ENCODE assay signal across 8 mouse cellular contexts in the genomic region with DNA sequence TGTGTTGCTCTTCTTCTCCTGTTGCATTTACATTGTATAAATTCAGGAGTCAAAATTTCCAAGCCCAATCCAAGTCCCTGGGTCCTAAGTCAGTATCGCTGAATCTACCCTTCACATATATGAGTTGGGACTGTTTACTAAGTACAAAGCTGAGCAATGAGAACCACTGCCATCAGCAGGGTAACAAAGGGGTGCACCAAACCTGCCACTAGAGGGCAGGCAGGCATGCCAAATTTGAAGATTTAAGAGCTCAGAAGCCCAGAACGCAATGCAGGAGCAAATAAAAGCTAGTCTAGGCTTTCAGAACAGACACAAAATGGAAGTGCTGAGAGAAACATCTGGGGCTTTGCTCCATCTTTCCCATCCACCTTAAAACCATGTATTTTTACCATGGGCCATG.
DNase-seq lines count a peak whose midpoint lies in the region; ATAC-seq and TF ChIP-seq lines count a peak whose summit lies in the region.

No protein-coding gene starts in this region.

- no peak for TF ChIP-seq POLR2A in ES-Bruce4 (IDR thresholded peaks at IDR 0.05; ENCODE audit: insufficient read depth, low read length)

- peak; percentile 33 for DNase-seq in hindbrain, embryonic 10.5 days (ENCODE audit: low spot score)
- DNase-seq in c-Kit-positive CD71-positive TER-119-negative erythroid progenitor cells, embryonic 14.5 days (ENCODE audit: low read depth): peak; percentile 30
- peak; percentile 76 for DNase-seq in forebrain, postnatal 0 days
- peak; percentile 50 for DNase-seq in layer of hippocampus, adult 9-10 months (ENCODE audit: low spot score)
- peak; percentile 34 for DNase-seq in thymus, postnatal 4 days

- TF ChIP-seq CTCF in ES-Bruce4 (IDR thresholded peaks at IDR 0.05; ENCODE audit: low read depth, low read length): peak; percentile 66
- TF ChIP-seq CTCF in forebrain, postnatal 0 days (IDR thresholded peaks at IDR 0.05; ENCODE audit: low read depth): peak; percentile 75

- TF ChIP-seq EP300 in ES-Bruce4 (IDR thresholded peaks at IDR 0.05; ENCODE audit: insufficient read depth, low read depth, low read length): no peak

- H3K4me2 ChIP-seq in hindbrain, embryonic 13.5 days: no peak overlapping the region
- H3K4me2 ChIP-seq in forebrain, postnatal 0 days (ENCODE audit: low read depth): no peak overlapping the region

- no peaks in the 10 kb centered on the region for H3K4me1 ChIP-seq in hindbrain, embryonic 10.5 days (replicated peaks)
- no peaks in the 10 kb centered on the region for H3K4me1 ChIP-seq in hindbrain, embryonic 13.5 days (replicated peaks)
- no peaks in the 10 kb centered on the region for H3K4me1 ChIP-seq in ES-Bruce4 (ENCODE audit: control insufficient read depth, insufficient read depth, low read length)
- no peaks in the 10 kb centered on the region for H3K4me1 ChIP-seq in forebrain, postnatal 0 days (ENCODE audit: insufficient read depth)

- peaks cover 49% of the 10 kb centered on the region for H3K27me3 ChIP-seq in hindbrain, embryonic 10.5 days (ENCODE audit: insufficient read depth, poor library complexity, severe bottlenecking)
- H3K27me3 ChIP-seq in hindbrain, embryonic 13.5 days: peaks cover 18% of the 10 kb centered on the region; the same call in 1 of the 2 replicates
- no peaks in the 10 kb centered on the region for H3K27me3 ChIP-seq in ES-Bruce4 (ENCODE audit: control insufficient read depth, insufficient read depth, low read length, poor library complexity, severe bottlenecking)
- H3K27me3 ChIP-seq in forebrain, postnatal 0 days (ENCODE audit: insufficient read depth, low read length): no peaks in the 10 kb centered on the region

- no peak overlapping the region for H3K9ac ChIP-seq in hindbrain, embryonic 13.5 days
- no peak overlapping the region for H3K9ac ChIP-seq in ES-Bruce4 (ENCODE audit: low read depth, poor library complexity, severe bottlenecking)
- H3K9ac ChIP-seq in forebrain, postnatal 0 days: no peak overlapping the region

- H3K27ac ChIP-seq in hindbrain, embryonic 10.5 days: no peak overlapping the region
- H3K27ac ChIP-seq in hindbrain, embryonic 13.5 days: no peak overlapping the region
- H3K27ac ChIP-seq in ES-Bruce4 (ENCODE audit: insufficient read depth, low read length): no peak overlapping the region
- no peak overlapping the region for H3K27ac ChIP-seq in forebrain, postnatal 0 days (ENCODE audit: low read depth, low read length)

- no peaks in the 10 kb centered on the region for H3K36me3 ChIP-seq in hindbrain, embryonic 10.5 days
- no peaks in the 10 kb centered on the region for H3K36me3 ChIP-seq in hindbrain, embryonic 13.5 days
- no peaks in the 10 kb centered on the region for H3K36me3 ChIP-seq in ES-Bruce4 (ENCODE audit: control insufficient read depth, insufficient read depth, low read length, poor library complexity, severe bottlenecking)
- H3K36me3 ChIP-seq in forebrain, postnatal 0 days (ENCODE audit: insufficient read depth): no peaks in the 10 kb centered on the region

- H3K4me3 ChIP-seq in hindbrain, embryonic 10.5 days: no peak overlapping the region
- no peak overlapping the region for H3K4me3 ChIP-seq in hindbrain, embryonic 13.5 days
- no peak overlapping the region for H3K4me3 ChIP-seq in ES-Bruce4 (ENCODE audit: low read depth, low read length)
- no peak overlapping the region for H3K4me3 ChIP-seq in forebrain, postnatal 0 days (ENCODE audit: low read depth, low read length)

- WGBS in hindbrain, embryonic 10.5 days: 44% methylated on average over 2 of the region's 2 CpGs
- 42% methylated on average over 2 of the region's 2 CpGs for WGBS in hindbrain, embryonic 13.5 days
- 39% methylated on average over 2 of the region's 2 CpGs for WGBS in forebrain, postnatal 0 days

- no peaks in the 10 kb centered on the region for H3K9me3 ChIP-seq in hindbrain, embryonic 10.5 days
- H3K9me3 ChIP-seq in hindbrain, embryonic 13.5 days: no peaks in the 10 kb centered on the region
- no peaks in the 10 kb centered on the region for H3K9me3 ChIP-seq in ES-Bruce4 (replicated peaks; ENCODE audit: control insufficient read depth, insufficient read depth, low read length, poor library complexity, severe bottlenecking)
- H3K9me3 ChIP-seq in forebrain, postnatal 0 days (ENCODE audit: low read length): no peaks in the 10 kb centered on the region

- ATAC-seq in hindbrain, embryonic 13.5 days (ENCODE audit: low FRiP score): no peak
- peak; percentile 74 for ATAC-seq in forebrain, postnatal 0 days
- peak; percentile 94 for ATAC-seq in megakaryocyte progenitor cell, adult 5-6 weeks (replicated peaks; ENCODE audit: poor library complexity)
